Mouse (Mus musculus) E14TG2a.4 (cell line): ENCODE data around the gene Fam72a.

Experiments used
- H3K27me3 ChIP-seq: 2 replicates; pipeline ENCODE4 v1.6.1; 2014; ENCODE audit warnings: low read length, control low read depth; ENCODE audit not compliant: insufficient read depth
- H3K36me3 ChIP-seq: 2 replicates; pipeline ENCODE4 v1.6.1; 2014; ENCODE audit warnings: low read length, control low read depth; ENCODE audit not compliant: insufficient read depth
- H3K4me1 ChIP-seq: replicated peaks from 2 replicates; pipeline ENCODE4 v1.6.1; 2014; ENCODE audit warnings: low read depth, low read length, control low read depth
- H3K4me3 ChIP-seq: replicated peaks from 2 replicates; pipeline ENCODE4 v1.5.1; 2014; ENCODE audit warnings: mild to moderate bottlenecking, low read length
- H3K9me3 ChIP-seq: 2 replicates; pipeline ENCODE4 v1.6.1; 2014; ENCODE audit warnings: low read length, control low read depth
- CTCF ChIP-seq: conservative IDR thresholded peaks from 2 replicates; pipeline ENCODE4 v1.5.1; 2014; ENCODE audit warnings: low read length
- NANOG ChIP-seq: IDR thresholded peaks from 2 replicates; pipeline ENCODE4 v1.6.1; 2014; ENCODE audit warnings: borderline replicate concordance, low read length, mixed read lengths
- POU5F1 ChIP-seq: IDR thresholded peaks from 2 replicates; pipeline ENCODE4 v1.6.1; 2014; ENCODE audit warnings: low read length, borderline replicate concordance

The Fam72a gene

GRCm38 (mm10) chr1:131493966-131494898, 33.5 kb upstream of the Fam72a start:
- TF ChIP-seq NANOG (no peak), CTCF (no peak), POU5F1 (no peak)

DNA sequence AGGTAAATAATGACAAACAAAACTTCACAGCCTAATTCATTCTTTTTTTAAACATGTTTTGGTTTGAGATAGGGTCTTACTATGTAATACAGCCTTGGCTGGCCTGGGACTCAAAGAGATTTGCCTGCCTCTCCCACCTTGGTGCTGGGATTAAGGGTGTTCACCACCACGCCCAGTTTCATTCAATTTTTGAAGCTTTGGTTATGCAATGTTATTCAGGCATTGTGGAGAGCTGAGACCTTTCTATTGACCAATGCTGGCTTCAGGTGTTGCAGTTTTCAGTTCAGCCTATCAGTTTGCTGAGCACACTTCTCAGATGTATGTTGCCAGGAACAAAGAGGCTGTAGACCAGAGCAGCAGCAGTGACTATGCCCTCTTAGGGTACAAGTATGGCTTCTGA, 29.5 kb upstream of the Fam72a start:
- TF ChIP-seq CTCF = no peak
- TF ChIP-seq POU5F1 = no peak
- H3K27me3 ChIP-seq = no peaks in the 10 kb centered on the region
- no peaks in the 10 kb centered on the region for H3K9me3 ChIP-seq
- H3K36me3 ChIP-seq = peaks cover 7% of the 10 kb centered on the region; the same call in 1 of the 2 replicates
- peaks cover 39% of the 10 kb centered on the region for H3K4me1 ChIP-seq
- no peak overlapping the region for H3K4me3 ChIP-seq

More at GRCm38 (mm10) chr1:131493966-131494898, 33.5 kb upstream of the Fam72a start:
- Histone ChIP-seq H3K27me3 (no peaks in the 10 kb centered on the region), H3K9me3 (no peaks in the 10 kb centered on the region), H3K4me1 (peaks cover 26% of the 10 kb centered on the region), H3K4me3 (no peak overlapping the region), H3K36me3 (peaks cover 8% of the 10 kb centered on the region; the same call in 1 of the 2 replicates)

GRCm38 (mm10) chr1:131501681-131502080, 26.0 kb upstream of the Fam72a start:
- Histone ChIP-seq H3K36me3 (peaks cover 7% of the 10 kb centered on the region; the same call in 1 of the 2 replicates), H3K4me3 (no peak overlapping the region)
- no peak for TF ChIP-seq CTCF
- no peak for TF ChIP-seq NANOG
- no peak for TF ChIP-seq POU5F1

GRCm38 (mm10) chr1:131511131-131511530, 16.6 kb upstream of the Fam72a start:
- H3K36me3 ChIP-seq = peaks cover 4% of the 10 kb centered on the region; the same call in 1 of the 2 replicates
- TF ChIP-seq CTCF (no peak), NANOG (no peak), POU5F1 (no peak)
- H3K4me3 ChIP-seq = no peak overlapping the region

More at GRCm38 (mm10) chr1:131501681-131502080, 26.0 kb upstream of the Fam72a start:
- peaks cover 47% of the 10 kb centered on the region for H3K4me1 ChIP-seq
- no peaks in the 10 kb centered on the region for H3K9me3 ChIP-seq
- no peaks in the 10 kb centered on the region for H3K27me3 ChIP-seq

GRCm38 (mm10) chr1:131511661-131512500, 15.8 kb upstream of the Fam72a start:
- peaks cover 31% of the 10 kb centered on the region for H3K4me1 ChIP-seq
- TF ChIP-seq POU5F1 = no peak
- no peak for TF ChIP-seq NANOG
- no peak for TF ChIP-seq CTCF
- H3K27me3 ChIP-seq = no peaks in the 10 kb centered on the region
- no peaks in the 10 kb centered on the region for H3K36me3 ChIP-seq
- no peaks in the 10 kb centered on the region for H3K9me3 ChIP-seq
- no peak overlapping the region for H3K4me3 ChIP-seq

More at GRCm38 (mm10) chr1:131511131-131511530, 16.6 kb upstream of the Fam72a start:
- Histone ChIP-seq H3K27me3 (no peaks in the 10 kb centered on the region), H3K9me3 (no peaks in the 10 kb centered on the region), H3K4me1 (peaks cover 37% of the 10 kb centered on the region)

GRCm38 (mm10) chr1:131513136-131513535, 14.6 kb upstream of the Fam72a start:
- no peak for TF ChIP-seq POU5F1
- TF ChIP-seq NANOG = no peak
- TF ChIP-seq CTCF = no peak
- no peak overlapping the region for H3K4me3 ChIP-seq

DNA sequence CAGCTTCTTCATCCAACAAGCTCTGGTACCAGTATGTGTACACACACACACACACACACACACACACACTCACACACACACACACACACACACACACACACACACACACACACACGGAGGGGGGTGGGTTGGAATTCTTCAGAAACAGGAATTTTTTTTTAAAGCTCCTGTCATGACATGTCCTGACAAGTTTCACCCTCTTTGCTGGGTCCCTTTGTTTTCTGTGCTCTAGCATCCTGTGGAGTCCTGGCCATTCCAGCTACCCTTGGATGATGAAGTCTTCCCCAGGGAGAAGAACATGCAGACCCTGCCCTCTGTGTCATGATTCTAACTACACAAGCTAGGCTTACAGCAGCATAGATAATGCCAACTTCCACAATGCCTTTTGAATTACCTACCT, 13.5 kb upstream of the Fam72a start:
- no peak for TF ChIP-seq NANOG
- TF ChIP-seq POU5F1 = no peak
- TF ChIP-seq CTCF = no peak
- Histone ChIP-seq H3K36me3 (0 out of 2 replicates have a peak, but pooled peaks cover 2% of the 10 kb centered on the region), H3K4me3 (no peak overlapping the region), H3K27me3 (no peaks in the 10 kb centered on the region), H3K9me3 (no peaks in the 10 kb centered on the region), H3K4me1 (peaks cover 29% of the 10 kb centered on the region)

More at GRCm38 (mm10) chr1:131513136-131513535, 14.6 kb upstream of the Fam72a start:
- H3K27me3 ChIP-seq = no peaks in the 10 kb centered on the region
- H3K4me1 ChIP-seq = peaks cover 29% of the 10 kb centered on the region
- H3K36me3 ChIP-seq = no peaks in the 10 kb centered on the region
- no peaks in the 10 kb centered on the region for H3K9me3 ChIP-seq

DNA sequence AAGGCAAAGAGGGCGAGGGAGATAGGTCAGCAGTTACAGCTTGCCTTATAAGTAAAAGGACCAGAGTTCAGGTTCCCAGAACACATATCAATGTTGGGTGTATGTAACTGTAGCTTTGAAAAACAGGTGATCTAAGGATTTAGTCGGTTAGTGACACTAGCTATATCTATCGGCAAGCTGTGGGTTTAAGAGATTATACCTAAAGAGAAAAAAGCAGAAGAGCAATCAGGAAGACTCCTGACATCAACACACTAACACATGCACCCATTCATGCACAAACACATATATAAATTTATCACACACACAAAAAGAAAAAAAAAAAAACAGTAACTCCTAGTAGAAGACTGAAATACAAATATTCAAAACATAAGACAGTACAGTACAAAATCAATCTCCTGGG, 11.1 kb upstream of the Fam72a start:
- Histone ChIP-seq H3K9me3 (no peaks in the 10 kb centered on the region), H3K36me3 (0 out of 2 replicates have a peak, but pooled peaks cover 9% of the 10 kb centered on the region), H3K4me1 (peaks cover 30% of the 10 kb centered on the region), H3K4me3 (no peak overlapping the region), H3K27me3 (no peaks in the 10 kb centered on the region)
- no peak for TF ChIP-seq NANOG
- no peak for TF ChIP-seq CTCF

- TF ChIP-seq NANOG (no peak), CTCF (no peak), POU5F1 (no peak)
- peaks cover 27% of the 10 kb centered on the region; the same call in 1 of the 2 replicates for H3K36me3 ChIP-seq
- H3K9me3 ChIP-seq = no peaks in the 10 kb centered on the region
- H3K4me3 ChIP-seq = peak overlapping the region; percentile 94; the same call in 1 of the 2 replicates
- no peaks in the 10 kb centered on the region for H3K27me3 ChIP-seq
- H3K4me1 ChIP-seq = peaks cover 40% of the 10 kb centered on the region
These were observed 3.9 kb upstream of the Fam72a start for GRCm38 (mm10) chr1:131523794-131524193.
